Mouse (Mus musculus) limb, embryonic 14.5 days (tissue): ENCODE results near the gene Gm9040. TPM values are rescaled to one million over a fixed set of nuclear protein-coding genes. Genes with fewer than 3 reads are reported as not detected.
"Not testable (repeated sequence)": the region's sequence is repeated elsewhere in the genome, so short reads cannot be mapped to it uniquely, and the experiment has no call there.

Experiments used
- ATAC-seq: fragments of 200-750 bp; cut with Nextera tagmentation; 2 replicates; pipeline ENCODE4 v1.8.0; 2017; ENCODE audit warnings: low read depth, moderate number of reproducible peaks, moderate TSS enrichment; ENCODE audit not compliant: low FRiP score
- DNase-seq: peaks from one replicate; pipeline ENCODE4 v3.0.0-alpha.2; 2015; ENCODE audit warnings: low spot score
- H3K27ac ChIP-seq: fragments of 300-500 bp; sonication (generic); replicated peaks from 2 replicates; pipeline ENCODE4 v1.5.1; 2014; ENCODE audit warnings: low read depth, mild to moderate bottlenecking, low read length, moderate library complexity, mixed read lengths
- H3K27me3 ChIP-seq: fragments of 300-500 bp; sonication (generic); 2 replicates; pipeline ENCODE4 v1.6.1; 2014; ENCODE audit warnings: low read length, mixed read lengths; ENCODE audit not compliant: control insufficient read depth, insufficient read depth
- H3K36me3 ChIP-seq: fragments of 300-500 bp; sonication (generic); 2 replicates; pipeline ENCODE4 v1.6.1; 2014; ENCODE audit warnings: mild to moderate bottlenecking, low read length, moderate library complexity, mixed read lengths; ENCODE audit not compliant: control insufficient read depth, insufficient read depth
- H3K4me1 ChIP-seq: fragments of 300-500 bp; sonication (generic); 2 replicates; pipeline ENCODE4 v1.6.1; 2014; ENCODE audit warnings: antibody characterized with exemption, low read length, mixed read lengths; ENCODE audit not compliant: control insufficient read depth, insufficient read depth
- H3K4me2 ChIP-seq: fragments of 300-500 bp; sonication (generic); replicated peaks from 2 replicates; pipeline ENCODE4 v1.6.1; 2014; ENCODE audit warnings: low read depth, mild to moderate bottlenecking, low read length, moderate library complexity; ENCODE audit not compliant: severe bottlenecking
- H3K4me3 ChIP-seq: fragments of 300-500 bp; sonication (generic); replicated peaks from 2 replicates; pipeline ENCODE4 v1.5.1; 2014; ENCODE audit warnings: low read length
- H3K9ac ChIP-seq: fragments of 300-500 bp; sonication (generic); 2 replicates; pipeline ENCODE4 v1.6.1; 2014; ENCODE audit warnings: mild to moderate bottlenecking, low read depth, low read length, moderate library complexity; ENCODE audit not compliant: severe bottlenecking
- H3K9me3 ChIP-seq: fragments of 300-500 bp; sonication (generic); 2 replicates; pipeline ENCODE4 v1.6.1; 2016; ENCODE audit warnings: low read length; ENCODE audit not compliant: control insufficient read depth
- POLR2A ChIP-seq: fragments of 200-500 bp; IDR thresholded peaks from 2 replicates; pipeline ENCODE4 v1.8.0; 2012; ENCODE audit warnings: inconsistent platforms, mild to moderate bottlenecking, moderate library complexity, borderline replicate concordance; ENCODE audit not compliant: insufficient read depth, insufficient read length; ENCODE audit errors: extremely low read depth
- WGBS: fragments of 180-500 bp; shearing (Covaris S2); extraction: QIAGEN DNeasy Blood & Tissue Kit; methylation state at CpG from one replicate; pipeline ENCODE4 v1.1.7; 2014; 5-methylcytosine and 5-hydroxymethylcytosine counted together
- polyA plus RNA-seq, 2 experiments: library from polyadenylated mRNA; depleted of rRNA in 1 of 2; stranded (reverse) in 1 of 2; unstranded in 1 of 2; fragments of >200 nt; fragmentation: Nextera tagmentation in 1 of 2; extraction: Ambion mirVana in 1 of 2; gene quantifications; 2 replicates each; pipeline versions ENCODE4 v1.2.1 to v1.2.3; 2012 to 2014

The Gm9040 gene
- polyA plus RNA-seq, 2 experiments: not detected

DNA sequence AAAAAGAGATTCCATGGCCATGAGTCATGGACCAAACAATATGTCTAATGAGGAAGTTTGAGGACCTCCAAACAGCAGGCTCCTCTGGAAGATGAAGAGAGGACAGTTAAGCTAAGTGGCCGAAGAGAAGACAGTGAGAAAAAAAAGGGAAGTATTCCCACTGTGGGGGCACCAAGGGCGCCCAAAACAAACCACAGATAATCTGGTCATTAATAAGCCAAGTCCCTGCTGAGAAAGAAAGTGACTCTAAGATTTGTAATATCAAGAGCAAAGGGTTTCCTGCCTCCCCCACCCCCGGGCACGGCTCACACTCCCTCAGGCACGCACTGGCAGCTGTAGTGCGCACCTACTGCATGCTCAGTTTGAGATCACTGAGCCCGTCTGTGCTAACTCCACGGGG lies 7.7 kb downstream of the Gm9040 start:
- ATAC-seq (no peak), DNase-seq (no peak)
- H3K36me3 ChIP-seq: no peaks in the 10 kb centered on the region
- no peak overlapping the region for H3K4me3 ChIP-seq
- 89% methylated on average over 8 of the region's 8 CpGs for WGBS
- H3K9ac ChIP-seq: no peak overlapping the region
- H3K27me3 ChIP-seq: no peaks in the 10 kb centered on the region
- H3K4me1 ChIP-seq: no peaks in the 10 kb centered on the region
- no peak overlapping the region for H3K27ac ChIP-seq
- no peaks in the 10 kb centered on the region for H3K9me3 ChIP-seq
- H3K4me2 ChIP-seq: no peak overlapping the region
- no peak for TF ChIP-seq POLR2A

DNA sequence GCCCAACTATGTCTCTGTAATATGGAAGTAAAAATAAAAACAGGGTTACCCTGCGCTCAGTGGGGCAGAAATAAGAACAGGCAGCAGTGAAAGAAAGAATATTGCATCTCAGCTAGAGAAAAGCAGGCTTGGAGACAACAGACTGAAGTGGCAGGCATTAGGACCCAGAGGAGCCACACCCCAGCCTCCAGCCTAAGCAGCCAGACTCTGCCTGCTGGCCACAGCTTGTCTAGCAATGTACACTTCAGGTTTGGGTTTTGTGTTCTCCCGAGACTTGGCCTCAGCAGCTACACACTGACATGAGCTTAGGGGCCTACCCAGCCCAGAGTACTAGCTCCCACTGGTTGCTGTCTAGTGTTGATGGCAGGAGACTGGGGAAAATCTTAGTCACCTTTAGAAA lies 24.6 kb downstream of the Gm9040 start:
- H3K4me3 ChIP-seq, H3K27me3 ChIP-seq, H3K9me3 ChIP-seq, ATAC-seq, H3K4me1 ChIP-seq, H3K9ac ChIP-seq, H3K36me3 ChIP-seq, H3K4me2 ChIP-seq, H3K27ac ChIP-seq, DNase-seq: not testable (repeated sequence)
- WGBS: 39% methylated on average over 2 of the region's 2 CpGs

DNA sequence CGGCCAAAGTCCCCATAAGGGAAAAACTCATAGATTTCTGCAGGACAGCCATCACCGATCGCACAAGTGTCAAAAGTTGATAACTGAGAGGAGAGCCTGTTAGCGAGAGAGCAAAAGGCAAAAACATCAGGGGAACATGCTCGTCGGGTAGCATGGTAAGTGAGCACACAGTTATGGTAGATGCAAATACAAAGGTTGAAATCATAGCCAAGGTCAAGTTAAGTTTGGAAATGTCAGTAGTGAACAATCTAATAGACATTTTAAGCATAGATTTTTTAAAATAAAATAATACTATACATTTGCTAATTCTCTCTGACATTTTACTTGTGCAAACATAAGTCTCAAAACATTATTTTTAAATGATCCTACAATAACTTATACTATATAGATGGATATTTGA lies 31.8 kb downstream of the Gm9040 start, which contains the start of gene Iltifb:
Gene Iltifb (minus strand): TSS at position 101 of the 400 bp plus-strand sequence.
- WGBS: 92% methylated on average over 6 of the region's 6 CpGs
- no peaks in the 10 kb centered on the region for H3K36me3 ChIP-seq
- H3K4me2 ChIP-seq: no peak within 1 kb of the TSS
- no peaks in the 10 kb centered on the region for H3K4me1 ChIP-seq
- H3K9me3 ChIP-seq: no peaks in the 10 kb centered on the region
- no peak for TF ChIP-seq POLR2A
- H3K9ac ChIP-seq: no peak within 1 kb of the TSS
- no peak within 1 kb of the TSS for H3K4me3 ChIP-seq
- no peak within 1 kb of the TSS for H3K27ac ChIP-seq
- no peak for DNase-seq
- H3K27me3 ChIP-seq: no peaks in the 10 kb centered on the region
- ATAC-seq: no peak

DNA sequence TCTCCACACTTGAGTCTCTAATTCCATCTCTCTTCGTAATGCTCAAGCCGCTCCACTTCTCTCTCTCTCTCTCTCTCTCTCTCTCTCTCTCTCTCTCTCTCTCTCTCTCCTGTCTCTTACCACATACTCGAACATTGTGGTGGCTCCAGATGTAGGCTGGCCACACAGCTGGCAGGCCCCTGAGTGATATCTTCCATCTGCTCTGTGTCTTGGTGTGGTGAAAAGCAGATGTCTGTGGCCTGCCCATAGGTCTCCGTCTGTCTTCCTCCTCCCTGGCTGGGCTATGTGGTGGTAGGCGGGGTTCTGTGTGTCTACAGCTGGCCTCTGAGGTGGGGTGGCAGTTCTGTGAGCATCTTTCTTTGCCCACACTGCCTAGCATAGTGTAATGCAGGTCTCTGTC lies 43.8 kb downstream of the Gm9040 start:
- not testable (repeated sequence) for H3K9me3 ChIP-seq, H3K27ac ChIP-seq, ATAC-seq, DNase-seq, H3K4me3 ChIP-seq, H3K4me2 ChIP-seq, H3K27me3 ChIP-seq, H3K9ac ChIP-seq, H3K4me1 ChIP-seq, H3K36me3 ChIP-seq
- WGBS: 83% methylated on average over 1 of the region's 5 CpGs

DNA sequence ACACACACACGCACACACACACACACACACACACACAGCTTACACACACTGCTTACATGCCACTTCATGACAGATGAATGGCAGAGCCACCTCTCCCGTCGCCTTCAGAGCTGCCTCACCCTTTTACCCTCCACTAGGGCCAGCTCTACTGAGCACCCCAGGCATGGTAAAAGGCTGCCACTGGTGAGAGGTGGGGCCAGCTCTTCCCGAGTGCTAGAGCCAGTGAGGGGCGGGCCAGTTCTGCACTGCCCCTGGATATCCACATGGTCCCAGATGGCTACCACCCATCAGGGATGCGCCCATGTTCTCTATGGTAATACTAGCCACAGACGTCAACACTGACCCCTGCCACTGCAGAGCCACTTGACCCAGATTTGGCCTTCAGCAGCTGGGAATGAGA lies 44.2 kb downstream of the Gm9040 start:
- H3K9ac ChIP-seq, DNase-seq, H3K4me1 ChIP-seq, H3K36me3 ChIP-seq, H3K27me3 ChIP-seq, H3K27ac ChIP-seq, H3K9me3 ChIP-seq, H3K4me2 ChIP-seq, ATAC-seq, H3K4me3 ChIP-seq: not testable (repeated sequence)
- WGBS: 85% methylated on average over 5 of the region's 7 CpGs

DNA sequence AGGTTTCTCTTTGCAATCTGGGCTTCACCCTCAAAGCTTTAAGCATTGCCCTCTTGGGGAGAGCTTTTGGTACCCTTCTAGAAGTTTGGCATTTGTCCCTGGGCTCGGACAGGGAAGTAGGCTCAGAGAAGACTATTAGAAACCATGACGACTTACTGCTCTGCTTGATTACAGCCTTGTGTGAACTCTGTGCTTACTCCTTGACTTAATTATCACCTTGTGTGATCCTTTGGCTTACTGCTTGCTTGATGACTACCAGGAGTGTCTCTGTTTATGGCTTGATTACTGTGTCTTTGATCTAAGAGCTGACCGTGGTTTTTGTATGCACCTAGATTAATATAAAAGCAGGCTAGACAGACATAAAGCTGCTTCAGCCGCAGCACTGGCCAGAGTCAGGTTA lies 48.7 kb downstream of the Gm9040 start:
- H3K27ac ChIP-seq, H3K4me2 ChIP-seq, H3K4me1 ChIP-seq, DNase-seq, H3K4me3 ChIP-seq, H3K9ac ChIP-seq, H3K36me3 ChIP-seq, H3K27me3 ChIP-seq, ATAC-seq, H3K9me3 ChIP-seq: not testable (repeated sequence)
- WGBS: no CpG with 5 or more reads among the region's 4 CpGs

Other genes with a start within 250 kb of the Gm9040 start
- gene Mdm1, start 185.2 kb downstream of the Gm9040 start, polyA plus RNA-seq (2012; rRNA removed): 33.3 and 34.4 TPM in 2 replicates
- gene Mdm1, start 185.2 kb downstream of the Gm9040 start, polyA plus RNA-seq (2014; fragmentation: Nextera tagmentation; extraction: Ambion mirVana): 24.7 and 25.8 TPM in 2 replicates
- gene Il22, start 122.0 kb downstream of the Gm9040 start, polyA plus RNA-seq (2012; rRNA removed): not detected in 2 replicates
- gene Il22, start 122.0 kb downstream of the Gm9040 start, polyA plus RNA-seq (2014; fragmentation: Nextera tagmentation; extraction: Ambion mirVana): not detected in 2 replicates
- gene Gm32717, start 86.2 kb downstream of the Gm9040 start, polyA plus RNA-seq (2012; rRNA removed): 0.03 TPM in 1 of 2 replicates, not detected in the other
- gene Gm32717, start 86.2 kb downstream of the Gm9040 start, polyA plus RNA-seq (2014; fragmentation: Nextera tagmentation; extraction: Ambion mirVana): not detected in 2 replicates
- gene Gm32802, start 68.3 kb downstream of the Gm9040 start, polyA plus RNA-seq (2012; rRNA removed): 0.03 TPM in 1 of 2 replicates, not detected in the other
- not detected in 2 replicates for gene Gm32802, start 68.3 kb downstream of the Gm9040 start, polyA plus RNA-seq (2014; fragmentation: Nextera tagmentation; extraction: Ambion mirVana)
- not detected in 2 replicates for gene Iltifb, start 31.9 kb downstream of the Gm9040 start, polyA plus RNA-seq (2012; rRNA removed)
- gene Iltifb, start 31.9 kb downstream of the Gm9040 start, polyA plus RNA-seq (2014; fragmentation: Nextera tagmentation; extraction: Ambion mirVana): not detected in 2 replicates
- not detected in 2 replicates for gene Gm9044, start 5.4 kb upstream of the Gm9040 start, polyA plus RNA-seq (2012; rRNA removed)
- gene Gm9044, start 5.4 kb upstream of the Gm9040 start, polyA plus RNA-seq (2014; fragmentation: Nextera tagmentation; extraction: Ambion mirVana): not detected in 2 replicates
- gene Gm9045, start 10.9 kb upstream of the Gm9040 start, polyA plus RNA-seq (2012; rRNA removed): 0.04 TPM in 1 of 2 replicates, not detected in the other
- 0.12 TPM in 1 of 2 replicates, not detected in the other for gene Gm9045, start 10.9 kb upstream of the Gm9040 start, polyA plus RNA-seq (2014; fragmentation: Nextera tagmentation; extraction: Ambion mirVana)
- not detected in 2 replicates for gene Gm9046, start 16.3 kb upstream of the Gm9040 start, polyA plus RNA-seq (2012; rRNA removed)
- gene Gm9046, start 16.3 kb upstream of the Gm9040 start, polyA plus RNA-seq (2014; fragmentation: Nextera tagmentation; extraction: Ambion mirVana): not detected in 2 replicates
- not detected in 2 replicates for gene Gm9048, start 21.7 kb upstream of the Gm9040 start, polyA plus RNA-seq (2012; rRNA removed)
- gene Gm9048, start 21.7 kb upstream of the Gm9040 start, polyA plus RNA-seq (2014; fragmentation: Nextera tagmentation; extraction: Ambion mirVana): 0.11 TPM in 1 of 2 replicates, not detected in the other
- 0.04 TPM in 1 of 2 replicates, not detected in the other for gene Gm9049, start 27.1 kb upstream of the Gm9040 start, polyA plus RNA-seq (2012; rRNA removed)
- 0.12 TPM in 1 of 2 replicates, not detected in the other for gene Gm9049, start 27.1 kb upstream of the Gm9040 start, polyA plus RNA-seq (2014; fragmentation: Nextera tagmentation; extraction: Ambion mirVana)
- not detected in 2 replicates for gene Ifng, start 114.1 kb upstream of the Gm9040 start, polyA plus RNA-seq (2012; rRNA removed)
- gene Ifng, start 114.1 kb upstream of the Gm9040 start, polyA plus RNA-seq (2014; fragmentation: Nextera tagmentation; extraction: Ambion mirVana): not detected in 2 replicates